ENCODE assay signal across 8 mouse cellular contexts in genomic region chr12:32954216-32955021, GRCm38 (mm10). TPM values are rescaled to one million over a fixed set of nuclear protein-coding genes. Genes with fewer than 3 reads are reported as not detected.
DNase-seq lines count a peak whose midpoint lies in the region; ATAC-seq and TF ChIP-seq lines count a peak whose summit lies in the region.

No protein-coding gene starts in this region.

- peak; percentile 74 for ATAC-seq in erythroid progenitor cell, adult 5-6 weeks (replicated peaks; ENCODE audit: low FRiP score, poor library complexity, severe bottlenecking)
- ATAC-seq in inflammation-experienced regulatory T-cells, adult 6 months, result peak; percentile 76

- no peaks in the 10 kb centered on the region for H3K36me3 ChIP-seq in macrophage (ENCODE audit: inconsistent target)
- no peaks in the 10 kb centered on the region for H3K36me3 ChIP-seq in thymus, adult 2 months (ENCODE audit: control insufficient read depth, insufficient read depth, low read length)

- peak overlapping the region; percentile 96 for H3K27ac ChIP-seq in left cerebral cortex, adult 2 months
- H3K27ac ChIP-seq in macrophage, result peak overlapping the region; percentile 90
- H3K27ac ChIP-seq in thymus, adult 2 months (ENCODE audit: control insufficient read depth, insufficient read depth, low read length), result peak overlapping the region; percentile 87

- peak; percentile 38; the same call in 1 of the 2 replicates for TF ChIP-seq POLR2A in thymus, adult 2 months (IDR thresholded peaks at IDR 0.05; ENCODE audit: control insufficient read depth, extremely low read depth, insufficient read depth, low read length, poor library complexity)

- no peak for TF ChIP-seq CTCF in left cerebral cortex, adult 2 months (IDR thresholded peaks at IDR 0.05)
- TF ChIP-seq CTCF in thymus, adult 2 months (IDR thresholded peaks at IDR 0.05; ENCODE audit: borderline replicate concordance, control insufficient read depth, extremely low read depth, insufficient read depth, low read length, poor library complexity), result no peak; the same call in 1 of the 2 replicates

- intact Hi-C loops in left cerebral cortex, adult 2 months (cut with DNase I), result loop anchor here (2.0 to 5.0 kb wide), 3 partner anchors 34 to 193 kb away; partner anchors contain the start of gene Atxn7l1

- under 1% methylated on average over 65 of the region's 71 CpGs for WGBS in macrophage (ENCODE audit: missing documents)
- under 1% methylated on average over 71 of the region's 71 CpGs for WGBS in thymus, adult 2 months

- H3K4me3 ChIP-seq in left cerebral cortex, adult 2 months, result peak overlapping the region; percentile 77
- peak overlapping the region; percentile 85 for H3K4me3 ChIP-seq in macrophage (ENCODE audit: inconsistent target)
- H3K4me3 ChIP-seq in thymus, adult 2 months (ENCODE audit: control insufficient read depth, insufficient read depth, low read length), result peak overlapping the region; percentile 96

- H3K4me1 ChIP-seq in thymus, adult 2 months (replicated peaks; ENCODE audit: control insufficient read depth, insufficient read depth, low read length), result peaks cover 4% of the 10 kb centered on the region

- peak in 1 of 2 experiments; percentile 79 for DNase-seq in left cerebral cortex, adult 2 months (ENCODE audit: extremely low spot score in 1 of 2, low spot score in 2 of 2)
- DNase-seq in left cerebral cortex, adult 11 months (ENCODE audit: low spot score), result no peak
- peak; percentile 83 for DNase-seq in T-cell, adult 2 months (ENCODE audit: low spot score)
- DNase-seq in thymus, adult 2 months, result peak; percentile 78
- DNase-seq in cerebellum, adult 18-20 months, result no peak

- no peaks in the 10 kb centered on the region for H3K27me3 ChIP-seq in thymus, adult 2 months (ENCODE audit: control insufficient read depth, insufficient read depth, low read length)

- peaks cover 48% of the 10 kb centered on the region for H3K79me2 ChIP-seq in macrophage (ENCODE audit: inconsistent target)

RNA-seq across cellular contexts. Expression of gene Sypl, which starts 0.7 kb away (rescaled TPM):
- 10 to 100 TPM; 33.6 to 41.8 TPM for total RNA-seq in left cerebral cortex, adult 2 months (2021)
- total RNA-seq in erythroid progenitor cell, adult 5-6 weeks (2015; ENCODE audit: low replicate concordance), result 32.1 and 35.6 TPM in 2 replicates
- total RNA-seq in erythroid progenitor cell, adult 5-6 weeks (2017; ENCODE audit: low replicate concordance), result 24.4 and 27.0 TPM in 2 replicates
- 100 to 1,000 TPM in 2 of 3 experiments, 10 to 100 TPM in 1; 64.6 to 105 (median 104) TPM for polyA plus RNA-seq in inflammation-experienced regulatory T-cells, adult 6 months (2017; shearing (Covaris generic))
- total RNA-seq in macrophage (2018; cell fraction: chromatin; rRNA removed), result 100 to 1,000 TPM in 1 of 26 experiments, 10 to 100 TPM in 25; 18.1 to 101 (median 46.8) TPM
- 100 to 1,000 TPM in 25 of 26 experiments, 10 to 100 TPM in 1; 82.5 to 185 (median 140) TPM for total RNA-seq in macrophage (2018; cell fraction: cytosol; rRNA removed)
- total RNA-seq in macrophage (2018; cell fraction: nucleus; rRNA removed), result 100 to 1,000 TPM in 13 of 26 experiments, 10 to 100 TPM in 13; 53.6 to 165 (median 98.3) TPM
- 136 to 183 TPM (median 177 TPM) in 3 replicates for polyA plus RNA-seq in macrophage (2018)
- 44.8 and 62.4 TPM in 2 replicates for polyA plus RNA-seq in thymus, adult 2 months (2012; rRNA removed)

Comparison
In these comparisons a context has a peak if more than half of its experiments do, and no peak if none do; other contexts are left out.
1. DNase-seq: peak in T-cell, adult 2 months (single experiment) and thymus, adult 2 months (single experiment); none in left cerebral cortex, adult 11 months (single experiment) and cerebellum, adult 18-20 months (0 of 2).
2. Peak in every context shown above with its lines, with median percentiles within 50 percentile points of each other: H3K27ac ChIP-seq and H3K4me3 ChIP-seq.